Mouse (Mus musculus) thymus, postnatal 10 days (tissue): ENCODE measurements around the gene Cavin1.
"Not testable (repeated sequence)": the region's sequence is repeated elsewhere in the genome, so short reads cannot be mapped to it uniquely, and the experiment has no call there.

Source experiments
- DNase-seq, 2 experiments: peaks; one replicate each; pipeline ENCODE4 v3.0.0; 2021; ENCODE audit warnings: low spot score in 2 of 2

The Cavin1 gene

GRCm38 (mm10) chr11:100970557-100970937, at the start of gene Cavin1:
Gene Cavin1 (minus strand): TSS chr11:100970887.
- no peak for DNase-seq

GRCm38 (mm10) chr11:101011641-101012040, 41.0 kb upstream of the Cavin1 start:
- DNase-seq, result no peak

- no peak for DNase-seq
Measured at GRCm38 (mm10) chr11:101009888-101010784, 39.4 kb upstream of the Cavin1 start.

GRCm38 (mm10) chr11:101009046-101009887, 38.6 kb upstream of the Cavin1 start, which contains the start of gene Atp6v0a1:
Gene Atp6v0a1 (plus strand): TSS chr11:101009452.
- DNase-seq, result peak; percentile 93

- DNase-seq, result peak; percentile 30 to 67
Measured at GRCm38 (mm10) chr11:101008206-101009045, 37.7 kb upstream of the Cavin1 start.

- no peak for DNase-seq
Measured at GRCm38 (mm10) chr11:101003025-101003685, 32.5 kb upstream of the Cavin1 start.

- DNase-seq, result not testable (repeated sequence)
Measured at GRCm38 (mm10) chr11:101001875-101002552, 31.3 kb upstream of the Cavin1 start.

- DNase-seq, result no peak
Measured at GRCm38 (mm10) chr11:100999254-100999653, 28.6 kb upstream of the Cavin1 start.

- DNase-seq, result no peak
Measured at GRCm38 (mm10) chr11:100998836-100999235, 28.1 kb upstream of the Cavin1 start.

- DNase-seq, result no peak
Measured at GRCm38 (mm10) chr11:100996501-100996900, 25.8 kb upstream of the Cavin1 start.

- DNase-seq, result no peak
Measured at GRCm38 (mm10) chr11:100994655-100995054, 24.0 kb upstream of the Cavin1 start.

GRCm38 (mm10) chr11:100994233-100994632, 23.5 kb upstream of the Cavin1 start:
- no peak for DNase-seq

- DNase-seq, result no peak
Measured at GRCm38 (mm10) chr11:100993437-100993836, 22.8 kb upstream of the Cavin1 start.

GRCm38 (mm10) chr11:100991027-100991534, 20.4 kb upstream of the Cavin1 start:
- DNase-seq, result no peak

- DNase-seq, result no peak
Measured at GRCm38 (mm10) chr11:100989666-100990065, 19.0 kb upstream of the Cavin1 start.

GRCm38 (mm10) chr11:100988674-100989073, 18.0 kb upstream of the Cavin1 start:
- DNase-seq, result no peak

GRCm38 (mm10) chr11:100985607-100986006, 14.9 kb upstream of the Cavin1 start:
- DNase-seq, result no peak

- DNase-seq, result no peak
Measured at GRCm38 (mm10) chr11:100983778-100984131, 13.1 kb upstream of the Cavin1 start.

- peak; percentile 61 to 92 for DNase-seq
Measured at GRCm38 (mm10) chr11:100983125-100983777, 12.6 kb upstream of the Cavin1 start.

- no peak for DNase-seq
Measured at GRCm38 (mm10) chr11:100982087-100982486, 11.4 kb upstream of the Cavin1 start.
